Mouse (Mus musculus): ENCODE measurements at regions not wholly inside any gene's neighbourhood (a gene's known extent, or its start where the extent isn't known, plus 50 kb on each side); places are given as distances from the start of the nearest gene placed in this dataset.

GRCm38 (mm10) chrX:7435375-7436042 lies 59.9 kb upstream of the Usp27x start:
- H3K27ac ChIP-seq (ENCODE audit: insufficient read depth, low read depth, low read length), result no peak overlapping the region
- no peaks in the 10 kb centered on the region for H3K27me3 ChIP-seq (ENCODE audit: control insufficient read depth, insufficient read depth, low read length)
- no peaks in the 10 kb centered on the region for H3K36me3 ChIP-seq (ENCODE audit: control insufficient read depth, insufficient read depth, low read length)
- WGBS, result 87% methylated on average over 2 of the region's 2 CpGs
- no peaks in the 10 kb centered on the region for H3K4me1 ChIP-seq (ENCODE audit: control insufficient read depth, insufficient read depth, insufficient read length, low read length)
- TF ChIP-seq POLR2A (IDR thresholded peaks at IDR 0.05; ENCODE audit: low read depth, low read length) (no peak), CTCF (IDR thresholded peaks at IDR 0.05; ENCODE audit: extremely low read depth, insufficient read length, insufficient replicate concordance, low read depth, low read length) (no peak)
- H3K4me3 ChIP-seq (ENCODE audit: low read depth, low read length), result no peak overlapping the region

DNA sequence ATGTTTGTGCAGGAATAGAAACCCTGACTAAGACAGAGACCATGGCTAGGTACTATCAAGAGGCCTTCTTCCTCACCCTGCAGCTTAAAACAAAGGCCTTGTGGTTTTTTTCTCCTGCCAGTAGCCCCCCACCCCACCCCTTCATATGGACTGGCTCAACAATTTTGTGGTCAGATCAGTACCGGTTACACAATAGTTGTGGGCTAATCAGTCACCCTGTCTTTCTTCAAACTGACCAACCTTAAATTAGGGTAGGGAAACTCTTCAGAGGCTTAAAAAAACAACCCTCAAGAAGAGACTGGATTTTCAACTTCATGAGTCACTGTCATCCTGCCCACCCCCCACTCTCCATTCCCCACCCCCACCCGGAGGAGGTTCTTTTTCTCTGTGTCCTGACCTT lies 58.6 kb upstream of the Usp27x start:
- Histone ChIP-seq H3K4me1 (ENCODE audit: control insufficient read depth, insufficient read depth, insufficient read length, low read length) (no peaks in the 10 kb centered on the region), H3K4me3 (ENCODE audit: low read depth, low read length) (no peak overlapping the region), H3K27ac (ENCODE audit: insufficient read depth, low read depth, low read length) (no peak overlapping the region), H3K36me3 (ENCODE audit: control insufficient read depth, insufficient read depth, low read length) (no peaks in the 10 kb centered on the region), H3K27me3 (ENCODE audit: control insufficient read depth, insufficient read depth, low read length) (no peaks in the 10 kb centered on the region)
- 49% methylated on average over 2 of the region's 2 CpGs for WGBS
- TF ChIP-seq POLR2A (IDR thresholded peaks at IDR 0.05; ENCODE audit: low read depth, low read length) (no peak), CTCF (IDR thresholded peaks at IDR 0.05; ENCODE audit: extremely low read depth, insufficient read length, insufficient replicate concordance, low read depth, low read length) (no peak)

GRCm38 (mm10) chrX:7430456-7430855 lies 54.8 kb upstream of the Usp27x start:
- Histone ChIP-seq H3K4me1 (ENCODE audit: control insufficient read depth, insufficient read depth, insufficient read length, low read length) (no peaks in the 10 kb centered on the region), H3K27me3 (ENCODE audit: control insufficient read depth, insufficient read depth, low read length) (no peaks in the 10 kb centered on the region), H3K27ac (ENCODE audit: insufficient read depth, low read depth, low read length) (no peak overlapping the region), H3K36me3 (ENCODE audit: control insufficient read depth, insufficient read depth, low read length) (no peaks in the 10 kb centered on the region), H3K4me3 (ENCODE audit: low read depth, low read length) (no peak overlapping the region)
- TF ChIP-seq CTCF (IDR thresholded peaks at IDR 0.05; ENCODE audit: extremely low read depth, insufficient read length, insufficient replicate concordance, low read depth, low read length) (no peak), POLR2A (IDR thresholded peaks at IDR 0.05; ENCODE audit: low read depth, low read length) (no peak)
- 90% methylated on average over 1 of the region's 1 CpGs for WGBS

- 18% methylated on average over 5 of the region's 5 CpGs for WGBS
- Histone ChIP-seq H3K27ac (ENCODE audit: insufficient read depth, low read depth, low read length) (no peak overlapping the region), H3K4me1 (ENCODE audit: control insufficient read depth, insufficient read depth, insufficient read length, low read length) (no peaks in the 10 kb centered on the region)
Measured at GRCm38 (mm10) chrX:7429524-7429865, 53.9 kb upstream of the Usp27x start.

DNA sequence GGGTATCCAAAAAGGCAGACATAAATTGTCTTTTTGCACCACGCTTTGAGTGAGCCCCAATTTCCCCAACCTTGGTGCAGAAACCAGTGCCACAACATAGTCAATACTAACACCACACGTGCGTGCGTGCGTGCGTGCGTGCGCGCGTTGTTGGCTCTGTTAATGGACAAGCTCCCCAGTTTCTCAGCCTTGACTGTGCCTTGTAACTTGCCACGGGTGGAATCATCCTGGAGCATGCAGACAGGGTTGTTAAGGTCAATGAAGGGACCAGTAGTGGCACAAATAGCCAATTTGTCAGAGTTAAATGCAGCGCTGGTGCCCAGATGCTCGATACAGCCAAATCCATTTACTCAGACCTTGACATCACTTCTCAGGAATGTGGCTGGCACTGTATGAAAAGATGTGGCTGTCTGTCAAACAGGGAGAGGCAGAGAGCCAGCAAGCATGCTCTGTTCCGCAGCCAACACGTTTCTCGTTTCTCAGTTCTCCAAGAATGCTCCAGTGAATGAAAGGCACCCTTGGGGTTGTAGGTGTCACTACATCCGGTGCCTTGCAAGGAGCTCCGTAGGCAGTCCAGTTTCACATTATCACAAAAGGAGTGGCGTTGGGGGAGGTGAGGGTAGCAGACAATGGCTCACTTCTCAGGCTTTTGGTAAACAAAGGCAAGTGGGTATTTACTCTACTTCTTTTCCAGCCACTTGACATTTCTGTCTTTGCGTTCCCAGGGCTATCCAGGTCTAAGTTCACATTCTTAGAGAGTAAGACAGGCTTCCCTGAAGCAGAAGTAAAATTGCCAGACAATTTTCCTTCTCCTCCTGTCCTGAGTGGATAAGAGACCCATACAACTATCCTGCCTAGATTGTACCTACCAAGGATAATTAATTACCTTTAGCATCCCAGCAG lies 53.2 kb upstream of the Usp27x start:
- 48% methylated on average over 20 of the region's 20 CpGs for WGBS
- H3K27me3 ChIP-seq (ENCODE audit: control insufficient read depth, insufficient read depth, low read length), result no peaks in the 10 kb centered on the region
- TF ChIP-seq CTCF (IDR thresholded peaks at IDR 0.05; ENCODE audit: extremely low read depth, insufficient read length, insufficient replicate concordance, low read depth, low read length) (no peak), POLR2A (IDR thresholded peaks at IDR 0.05; ENCODE audit: low read depth, low read length) (no peak)
- H3K36me3 ChIP-seq (ENCODE audit: control insufficient read depth, insufficient read depth, low read length), result no peaks in the 10 kb centered on the region
- no peaks in the 10 kb centered on the region for H3K4me1 ChIP-seq (ENCODE audit: control insufficient read depth, insufficient read depth, insufficient read length, low read length)
- no peak overlapping the region for H3K4me3 ChIP-seq (ENCODE audit: low read depth, low read length)
- no peak overlapping the region for H3K27ac ChIP-seq (ENCODE audit: insufficient read depth, low read depth, low read length)

More at GRCm38 (mm10) chrX:7429524-7429865, 53.9 kb upstream of the Usp27x start:
- TF ChIP-seq POLR2A (IDR thresholded peaks at IDR 0.05; ENCODE audit: low read depth, low read length) (no peak), CTCF (IDR thresholded peaks at IDR 0.05; ENCODE audit: extremely low read depth, insufficient read length, insufficient replicate concordance, low read depth, low read length) (no peak)
- Histone ChIP-seq H3K27me3 (ENCODE audit: control insufficient read depth, insufficient read depth, low read length) (no peaks in the 10 kb centered on the region), H3K4me3 (ENCODE audit: low read depth, low read length) (no peak overlapping the region), H3K36me3 (ENCODE audit: control insufficient read depth, insufficient read depth, low read length) (no peaks in the 10 kb centered on the region)
